Mouse (Mus musculus) neural tube, embryonic 12.5 days (tissue): ENCODE measurements at regions not wholly inside any gene's neighbourhood (a gene's known extent, or its start where the extent isn't known, plus 50 kb on each side); places are given as distances from the start of the nearest gene placed in this dataset.
A peak's percentile ranks its signal among the peaks of the same experiment; 100 is the strongest.
"Not testable (repeated sequence)": the region's sequence is repeated elsewhere in the genome, so short reads cannot be mapped to it uniquely, and the experiment has no call there.

Experiments
- ATAC-seq: fragments of 200-750 bp; cut with Nextera tagmentation; 2 replicates; pipeline ENCODE4 v1.8.0; 2017; ENCODE audit warnings: low read depth, mild to moderate bottlenecking, moderate TSS enrichment, moderate library complexity; ENCODE audit not compliant: low FRiP score
- H3K27ac ChIP-seq: fragments of 300-500 bp; sonication (generic); 2 replicates; pipeline ENCODE4 v1.5.1; 2016
- H3K27me3 ChIP-seq: fragments of 300-500 bp; sonication (generic); replicated peaks from 2 replicates; pipeline ENCODE4 v1.6.1; 2016; ENCODE audit warnings: mild to moderate bottlenecking
- H3K36me3 ChIP-seq: fragments of 300-500 bp; sonication (generic); 2 replicates; pipeline ENCODE4 v1.6.1; 2016; ENCODE audit warnings: mild to moderate bottlenecking
- H3K4me1 ChIP-seq: fragments of 300-500 bp; sonication (generic); 2 replicates; pipeline ENCODE4 v1.6.1; 2016
- H3K4me2 ChIP-seq: fragments of 300-500 bp; sonication (generic); replicated peaks from 2 replicates; pipeline ENCODE4 v1.6.1; 2016; ENCODE audit warnings: mild to moderate bottlenecking
- H3K4me3 ChIP-seq: fragments of 300-500 bp; sonication (generic); 2 replicates; pipeline ENCODE4 v1.5.1; 2016
- H3K9ac ChIP-seq: fragments of 300-500 bp; sonication (generic); 2 replicates; pipeline ENCODE4 v1.6.1; 2016; ENCODE audit warnings: mild to moderate bottlenecking
- H3K9me3 ChIP-seq: fragments of 300-500 bp; sonication (generic); 2 replicates; pipeline ENCODE4 v1.6.1; 2016; ENCODE audit warnings: mild to moderate bottlenecking
- WGBS: fragments of 180-500 bp; shearing (Covaris S2); methylation state at CpG from one replicate; pipeline ENCODE4 v1.1.7; 2016; 5-methylcytosine and 5-hydroxymethylcytosine counted together

GRCm38 (mm10) chr11:42905561-42905960, 130.0 kb upstream of the Gm9972 start:
- Histone ChIP-seq H3K9me3 (no peaks in the 10 kb centered on the region), H3K4me1 (no peaks in the 10 kb centered on the region), H3K4me2 (no peak overlapping the region), H3K36me3 (no peaks in the 10 kb centered on the region), H3K27me3 (no peaks in the 10 kb centered on the region), H3K27ac (no peak overlapping the region), H3K9ac (no peak overlapping the region), H3K4me3 (no peak overlapping the region)
- no peak for ATAC-seq
- 79% methylated on average over 2 of the region's 2 CpGs for WGBS

GRCm38 (mm10) chr11:42906020-42906419, 129.5 kb upstream of the Gm9972 start:
- H3K9ac ChIP-seq: no peak overlapping the region
- no peaks in the 10 kb centered on the region for H3K9me3 ChIP-seq
- H3K4me1 ChIP-seq: no peaks in the 10 kb centered on the region
- WGBS: 90% methylated on average over 3 of the region's 3 CpGs
- no peaks in the 10 kb centered on the region for H3K36me3 ChIP-seq
- no peak overlapping the region for H3K4me2 ChIP-seq
- no peak overlapping the region for H3K4me3 ChIP-seq
- ATAC-seq: no peak
- no peaks in the 10 kb centered on the region for H3K27me3 ChIP-seq
- no peak overlapping the region for H3K27ac ChIP-seq

- Histone ChIP-seq H3K9ac (no peak overlapping the region), H3K4me1 (no peaks in the 10 kb centered on the region), H3K9me3 (no peaks in the 10 kb centered on the region), H3K4me3 (no peak overlapping the region), H3K4me2 (no peak overlapping the region), H3K27me3 (no peaks in the 10 kb centered on the region), H3K36me3 (no peaks in the 10 kb centered on the region), H3K27ac (no peak overlapping the region)
- WGBS: 78% methylated on average over 2 of the region's 2 CpGs
- no peak for ATAC-seq
These were observed 118.9 kb upstream of the Gm9972 start for GRCm38 (mm10) chr11:42916421-42917181.

GRCm38 (mm10) chr11:42919221-42919620, 116.3 kb upstream of the Gm9972 start:
- Histone ChIP-seq H3K4me2 (no peak overlapping the region), H3K4me3 (no peak overlapping the region), H3K27me3 (no peaks in the 10 kb centered on the region), H3K36me3 (no peaks in the 10 kb centered on the region), H3K9ac (no peak overlapping the region), H3K4me1 (no peaks in the 10 kb centered on the region), H3K27ac (no peak overlapping the region), H3K9me3 (no peaks in the 10 kb centered on the region)
- 96% methylated on average over 1 of the region's 1 CpGs for WGBS
- ATAC-seq: no peak

GRCm38 (mm10) chr11:42927156-42927555, 108.4 kb upstream of the Gm9972 start:
- no peak for ATAC-seq
- H3K4me1 ChIP-seq: no peaks in the 10 kb centered on the region
- WGBS: 86% methylated on average over 5 of the region's 5 CpGs
- H3K9ac ChIP-seq: no peak overlapping the region
- no peaks in the 10 kb centered on the region for H3K9me3 ChIP-seq
- H3K27me3 ChIP-seq: no peaks in the 10 kb centered on the region
- H3K4me2 ChIP-seq: no peak overlapping the region
- no peak overlapping the region for H3K27ac ChIP-seq
- no peaks in the 10 kb centered on the region for H3K36me3 ChIP-seq
- no peak overlapping the region for H3K4me3 ChIP-seq

- no peak overlapping the region for H3K4me3 ChIP-seq
- ATAC-seq: no peak
These were observed 106.6 kb upstream of the Gm9972 start for GRCm38 (mm10) chr11:42928916-42929315.

GRCm38 (mm10) chr11:42939271-42939670, 96.3 kb upstream of the Gm9972 start:
- H3K9me3 ChIP-seq: not testable (repeated sequence)
- 84% methylated on average over 4 of the region's 4 CpGs for WGBS

More at GRCm38 (mm10) chr11:42928916-42929315, 106.6 kb upstream of the Gm9972 start:
- no peaks in the 10 kb centered on the region for H3K9me3 ChIP-seq
- H3K4me2 ChIP-seq: no peak overlapping the region
- no peaks in the 10 kb centered on the region for H3K27me3 ChIP-seq
- H3K4me1 ChIP-seq: no peaks in the 10 kb centered on the region
- no peak overlapping the region for H3K27ac ChIP-seq
- WGBS: 67% methylated on average over 3 of the region's 3 CpGs
- H3K36me3 ChIP-seq: no peaks in the 10 kb centered on the region
- no peak overlapping the region for H3K9ac ChIP-seq

GRCm38 (mm10) chr11:42941561-42941960, 94.0 kb upstream of the Gm9972 start:
- no peaks in the 10 kb centered on the region for H3K4me1 ChIP-seq
- 83% methylated on average over 3 of the region's 3 CpGs for WGBS
- no peak overlapping the region for H3K9ac ChIP-seq
- no peaks in the 10 kb centered on the region for H3K9me3 ChIP-seq
- ATAC-seq: no peak
- H3K36me3 ChIP-seq: no peaks in the 10 kb centered on the region
- no peak overlapping the region for H3K27ac ChIP-seq
- no peaks in the 10 kb centered on the region for H3K27me3 ChIP-seq
- no peak overlapping the region for H3K4me2 ChIP-seq
- no peak overlapping the region for H3K4me3 ChIP-seq

More at GRCm38 (mm10) chr11:42939271-42939670, 96.3 kb upstream of the Gm9972 start:
- not testable (repeated sequence) for ATAC-seq, H3K4me2 ChIP-seq, H3K9ac ChIP-seq, H3K4me1 ChIP-seq, H3K4me3 ChIP-seq, H3K36me3 ChIP-seq, H3K27me3 ChIP-seq, H3K27ac ChIP-seq

GRCm38 (mm10) chr11:42942284-42942683, 93.3 kb upstream of the Gm9972 start:
- 73% methylated on average over 3 of the region's 3 CpGs for WGBS
- ATAC-seq: 0 out of 2 replicates have a peak, but pooled peaks have one; percentile 50
- no peaks in the 10 kb centered on the region for H3K9me3 ChIP-seq

GRCm38 (mm10) chr11:42944573-42944972, 91.0 kb upstream of the Gm9972 start:
- H3K9me3 ChIP-seq: no peaks in the 10 kb centered on the region
- no peak overlapping the region for H3K4me3 ChIP-seq
- H3K4me2 ChIP-seq: no peak overlapping the region
- ATAC-seq: no peak
- H3K4me1 ChIP-seq: no peaks in the 10 kb centered on the region
- no peaks in the 10 kb centered on the region for H3K27me3 ChIP-seq
- 74% methylated on average over 3 of the region's 3 CpGs for WGBS
- no peak overlapping the region for H3K27ac ChIP-seq
- no peak overlapping the region for H3K9ac ChIP-seq
- no peaks in the 10 kb centered on the region for H3K36me3 ChIP-seq

More at GRCm38 (mm10) chr11:42942284-42942683, 93.3 kb upstream of the Gm9972 start:
- Histone ChIP-seq H3K27ac (no peak overlapping the region), H3K36me3 (no peaks in the 10 kb centered on the region), H3K4me3 (no peak overlapping the region), H3K27me3 (no peaks in the 10 kb centered on the region), H3K9ac (no peak overlapping the region), H3K4me2 (no peak overlapping the region), H3K4me1 (no peaks in the 10 kb centered on the region)

GRCm38 (mm10) chr11:42949823-42950222, 85.7 kb upstream of the Gm9972 start:
- WGBS: 79% methylated on average over 1 of the region's 1 CpGs
- Histone ChIP-seq H3K4me1 (no peaks in the 10 kb centered on the region), H3K9me3 (no peaks in the 10 kb centered on the region), H3K36me3 (no peaks in the 10 kb centered on the region), H3K4me3 (no peak overlapping the region), H3K27ac (no peak overlapping the region), H3K27me3 (no peaks in the 10 kb centered on the region), H3K4me2 (no peak overlapping the region), H3K9ac (no peak overlapping the region)
- no peak for ATAC-seq

GRCm38 (mm10) chr11:42954169-42954568, 81.4 kb upstream of the Gm9972 start:
- Histone ChIP-seq H3K36me3 (no peaks in the 10 kb centered on the region), H3K27ac (no peak overlapping the region), H3K27me3 (no peaks in the 10 kb centered on the region), H3K4me3 (no peak overlapping the region), H3K4me1 (no peaks in the 10 kb centered on the region), H3K4me2 (no peak overlapping the region), H3K9ac (no peak overlapping the region), H3K9me3 (no peaks in the 10 kb centered on the region)
- ATAC-seq: no peak
- 87% methylated on average over 5 of the region's 5 CpGs for WGBS

GRCm38 (mm10) chr11:42965732-42966131, 69.8 kb upstream of the Gm9972 start:
- no peak overlapping the region for H3K9ac ChIP-seq
- H3K27ac ChIP-seq: no peak overlapping the region
- no peaks in the 10 kb centered on the region for H3K27me3 ChIP-seq
- no peak overlapping the region for H3K4me3 ChIP-seq
- H3K4me1 ChIP-seq: no peaks in the 10 kb centered on the region
- H3K36me3 ChIP-seq: no peaks in the 10 kb centered on the region
- ATAC-seq: no peak
- no peak overlapping the region for H3K4me2 ChIP-seq
- 65% methylated on average over 1 of the region's 1 CpGs for WGBS
- H3K9me3 ChIP-seq: no peaks in the 10 kb centered on the region
